Mouse (Mus musculus): ENCODE measurements around the gene Bcdin3d.

DNA sequence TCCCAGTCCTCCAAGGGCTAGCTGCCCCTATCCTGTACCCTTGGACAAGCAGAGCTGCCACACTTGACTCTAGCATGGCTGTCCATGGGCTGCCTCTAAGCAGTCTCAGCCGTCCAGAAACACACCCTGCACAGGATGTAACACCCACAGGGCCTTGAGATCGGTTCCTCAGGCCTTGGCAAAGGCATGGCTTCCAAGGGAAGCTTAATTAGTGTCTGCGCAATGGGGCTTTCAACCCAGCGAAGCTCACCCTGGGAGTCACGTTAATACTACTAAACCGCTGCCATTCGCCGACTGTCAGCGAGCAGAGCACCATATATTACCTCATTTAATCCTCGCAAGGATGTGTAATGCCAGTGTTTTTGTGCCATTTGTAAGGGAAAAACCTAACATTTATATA is 43.5 kb downstream of the Bcdin3d start:
- TF ChIP-seq CHD2 (IDR thresholded peaks at IDR 0.05; ENCODE audit: low read depth, low read length) (no peak), ZNF384 (IDR thresholded peaks at IDR 0.05; ENCODE audit: low read depth, low read length) (no peak), MAFK (IDR thresholded peaks at IDR 0.05; ENCODE audit: insufficient read depth, low read depth, low read length) (no peak)
